Mouse (Mus musculus) adrenal gland, adult 2 months (tissue): ENCODE results near the gene Tspan4. TPM values are rescaled to one million over a fixed set of nuclear protein-coding genes. Genes with fewer than 3 reads are reported as not detected.

Experiments
- DNase-seq: peaks from one replicate; pipeline ENCODE4 v3.0.0; 2021
- polyA plus RNA-seq: library from polyadenylated mRNA; depleted of rRNA; stranded (reverse); fragments of >200 nt; gene quantifications from 2 replicates; pipeline ENCODE4 v1.2.3, GENCODE M21; 2012
- total RNA-seq, 2 experiments: library from RNA; stranded (reverse); gene quantifications; 2 replicates each; pipeline ENCODE4 v1.2.3; 2021

Tspan4 gene
- total and polyA plus RNA-seq, 3 experiments = 47.8 to 256 (median 125) TPM

DNA sequence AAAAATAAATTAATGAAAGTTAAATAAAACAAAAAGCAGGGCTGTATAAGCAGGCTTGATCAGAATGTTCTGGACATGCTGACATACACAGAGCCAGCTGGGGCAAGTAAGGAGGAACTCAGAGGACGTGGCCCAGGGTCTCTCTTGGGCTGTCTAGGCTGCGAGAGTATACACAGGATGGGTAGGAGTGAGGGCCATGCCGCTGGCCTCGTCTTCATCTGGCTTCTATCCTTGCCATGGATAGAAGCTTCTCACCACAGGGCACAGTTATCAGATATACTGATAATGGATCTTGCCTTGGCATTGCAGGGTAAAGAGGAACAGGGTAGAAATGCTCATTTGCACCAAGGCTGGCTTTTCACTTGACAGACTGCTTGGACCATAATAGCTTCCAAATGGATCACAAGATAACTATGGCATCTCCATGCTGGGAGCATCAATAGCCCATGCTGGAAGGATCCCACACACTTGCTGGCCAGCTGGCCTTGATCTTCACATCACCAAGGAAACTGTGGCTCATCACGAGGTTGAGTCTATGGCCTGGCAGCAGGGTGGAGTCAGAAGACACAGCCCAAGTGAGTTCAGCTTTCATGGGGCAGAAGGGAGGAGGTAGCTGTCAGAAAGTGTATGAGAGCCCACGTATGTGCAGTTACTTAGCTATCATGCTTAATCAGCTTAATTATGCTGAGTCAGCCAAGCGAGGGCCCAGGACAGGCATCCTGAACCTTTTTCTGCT is 26.9 kb downstream of the Tspan4 start:
- peak; percentile 84 for DNase-seq

GRCm38 (mm10) chr7:141502556-141502905 is 27.5 kb downstream of the Tspan4 start:
- no peak for DNase-seq

- no peak for DNase-seq
Observed at GRCm38 (mm10) chr7:141506278-141506677, 31.2 kb downstream of the Tspan4 start.

DNA sequence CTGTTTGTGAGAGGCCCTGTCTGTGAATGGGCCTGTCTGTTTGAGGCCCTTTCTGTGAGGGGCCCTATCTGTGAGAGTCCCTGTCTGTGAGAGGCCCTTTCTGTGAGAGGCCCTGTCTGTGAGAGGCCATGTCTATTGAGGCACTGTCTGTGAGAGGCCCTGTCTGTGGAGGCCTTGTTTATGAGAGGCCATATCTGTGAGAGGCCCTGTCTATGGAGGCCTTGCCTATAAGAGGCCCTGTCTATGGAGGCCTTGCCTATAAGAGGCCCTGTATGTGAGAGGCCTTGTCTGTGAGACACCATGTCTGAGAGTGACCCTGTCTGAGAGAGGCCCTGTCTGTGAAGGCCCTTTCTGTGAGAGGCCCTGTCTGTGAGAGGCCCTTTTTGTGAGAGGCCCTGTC is 33.1 kb downstream of the Tspan4 start:
- no peak for DNase-seq

DNA sequence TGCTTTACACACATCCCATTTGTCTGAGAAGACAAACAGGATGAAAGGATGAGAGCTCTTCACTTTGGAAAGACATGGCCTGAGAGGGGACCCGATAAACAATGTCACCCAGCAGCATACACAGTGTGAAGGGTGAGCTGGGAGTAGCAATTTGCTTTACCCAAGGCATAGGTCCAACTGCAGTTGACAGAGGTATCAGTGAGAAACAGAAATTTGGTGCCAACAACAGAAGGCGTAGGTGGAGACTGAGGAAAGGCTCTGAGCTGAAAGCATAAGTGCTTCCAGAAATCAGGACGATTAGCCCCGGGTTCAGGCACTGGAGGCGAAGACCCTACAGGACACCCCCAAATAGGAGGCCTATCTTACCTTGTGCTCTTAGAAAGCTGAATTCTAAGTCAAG is 35.2 kb downstream of the Tspan4 start:
- DNase-seq = no peak

DNA sequence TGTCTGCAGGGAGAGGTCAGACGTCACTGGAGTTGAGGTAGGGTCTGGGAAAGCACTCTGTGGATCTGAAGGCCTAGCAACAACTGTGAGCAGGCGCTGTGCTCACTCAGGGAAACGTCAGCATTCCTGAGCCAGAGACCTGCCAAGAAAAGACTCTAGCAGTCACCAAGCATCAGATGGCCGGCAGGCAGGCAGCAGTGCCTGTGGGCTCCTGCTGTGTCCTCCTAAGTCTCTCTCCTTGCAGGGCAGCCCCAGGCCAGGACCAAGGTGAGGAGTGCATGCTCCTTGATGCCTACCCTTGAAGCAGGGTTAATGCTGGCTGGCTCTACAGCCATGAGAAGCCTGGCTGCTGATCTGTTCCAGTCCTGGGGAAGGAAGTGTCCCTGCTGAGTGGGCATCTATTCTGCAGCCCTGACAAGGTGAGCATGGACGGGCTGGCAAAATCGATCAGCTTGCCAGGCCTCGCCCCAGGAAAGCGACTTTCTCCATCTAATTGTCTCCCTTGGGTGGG is 35.7 kb downstream of the Tspan4 start:
- DNase-seq = no peak

DNA sequence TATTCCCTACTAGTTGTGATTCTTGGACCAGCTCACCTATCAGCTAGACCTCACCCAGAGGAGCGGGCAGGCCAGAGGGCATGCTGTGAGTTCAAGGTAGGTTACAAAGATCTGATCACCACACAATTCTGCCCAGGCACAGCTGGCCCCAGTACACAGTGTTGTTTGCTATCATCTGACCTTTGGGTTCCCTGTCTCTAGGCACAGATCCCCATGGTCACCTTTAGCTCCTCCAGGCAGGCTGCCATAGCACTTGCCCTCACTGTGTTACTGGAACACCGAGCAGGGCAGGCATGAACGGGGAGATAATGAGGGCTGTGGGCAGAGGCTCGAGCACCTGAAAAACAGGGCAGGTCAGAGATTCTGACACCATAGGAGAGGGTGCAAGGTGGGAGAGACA is 42.6 kb downstream of the Tspan4 start:
- peak; percentile 22 for DNase-seq

DNA sequence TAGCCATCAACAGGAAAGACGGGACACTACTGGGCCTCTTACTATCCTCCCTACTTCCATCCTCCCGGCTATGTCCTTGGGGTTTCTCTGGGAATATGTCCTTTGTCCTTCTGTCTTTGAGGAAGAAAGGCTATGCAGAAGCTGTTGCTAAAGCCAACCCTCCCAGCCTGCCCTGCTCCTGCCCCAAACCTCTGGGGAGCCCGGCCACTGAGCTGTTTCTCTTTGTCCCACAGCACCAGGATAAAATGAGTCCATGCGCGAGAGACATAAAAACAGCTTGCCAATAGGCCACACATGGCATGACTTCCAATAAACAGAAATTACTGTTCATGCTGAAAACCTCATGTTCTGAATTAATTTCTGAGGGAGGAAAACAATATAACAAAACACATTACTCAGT is 43.3 kb downstream of the Tspan4 start:
- DNase-seq = no peak

GRCm38 (mm10) chr7:141518926-141519325 is 43.9 kb downstream of the Tspan4 start:
- DNase-seq = no peak

GRCm38 (mm10) chr7:141519795-141520194 is 44.8 kb downstream of the Tspan4 start:
- no peak for DNase-seq

DNA sequence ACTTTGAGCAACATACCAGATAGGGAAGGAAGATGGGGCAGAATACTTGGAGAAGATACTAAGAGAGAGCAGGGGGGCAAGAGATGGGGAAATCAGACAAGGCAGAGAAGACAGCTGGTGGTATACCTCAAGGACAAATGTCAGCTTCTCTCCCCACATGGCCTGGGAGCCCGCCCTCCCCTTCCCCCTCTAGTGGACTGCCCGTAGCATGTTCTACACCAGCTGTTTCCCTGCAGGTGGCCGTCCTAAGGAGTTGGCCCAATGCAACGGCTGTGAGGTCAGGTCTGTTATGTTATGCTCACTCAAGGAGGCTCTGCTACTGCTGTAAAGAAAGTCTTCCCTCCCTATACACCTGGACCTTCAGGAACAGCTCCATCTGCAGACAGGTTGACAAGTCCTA is 48.0 kb downstream of the Tspan4 start:
- no peak for DNase-seq

DNA sequence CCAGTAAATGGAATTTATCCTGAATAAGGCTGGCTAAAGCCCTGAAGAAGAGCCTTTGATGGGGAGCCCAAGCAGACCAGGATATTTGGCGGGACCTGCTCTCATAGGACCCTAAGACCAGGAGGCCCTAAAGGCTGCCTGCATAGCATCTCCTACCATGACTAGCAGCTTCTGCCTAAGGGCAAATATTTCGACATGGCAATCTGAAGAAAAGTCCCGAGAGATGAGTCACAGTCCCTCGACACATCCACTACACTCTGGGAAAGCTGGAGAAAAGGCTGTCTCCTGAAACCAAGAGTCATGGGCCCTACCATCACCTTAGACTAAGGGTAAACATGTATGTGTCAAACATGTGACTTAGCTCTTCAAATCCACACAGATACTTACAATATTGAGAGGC is 49.2 kb downstream of the Tspan4 start:
- DNase-seq = no peak

DNA sequence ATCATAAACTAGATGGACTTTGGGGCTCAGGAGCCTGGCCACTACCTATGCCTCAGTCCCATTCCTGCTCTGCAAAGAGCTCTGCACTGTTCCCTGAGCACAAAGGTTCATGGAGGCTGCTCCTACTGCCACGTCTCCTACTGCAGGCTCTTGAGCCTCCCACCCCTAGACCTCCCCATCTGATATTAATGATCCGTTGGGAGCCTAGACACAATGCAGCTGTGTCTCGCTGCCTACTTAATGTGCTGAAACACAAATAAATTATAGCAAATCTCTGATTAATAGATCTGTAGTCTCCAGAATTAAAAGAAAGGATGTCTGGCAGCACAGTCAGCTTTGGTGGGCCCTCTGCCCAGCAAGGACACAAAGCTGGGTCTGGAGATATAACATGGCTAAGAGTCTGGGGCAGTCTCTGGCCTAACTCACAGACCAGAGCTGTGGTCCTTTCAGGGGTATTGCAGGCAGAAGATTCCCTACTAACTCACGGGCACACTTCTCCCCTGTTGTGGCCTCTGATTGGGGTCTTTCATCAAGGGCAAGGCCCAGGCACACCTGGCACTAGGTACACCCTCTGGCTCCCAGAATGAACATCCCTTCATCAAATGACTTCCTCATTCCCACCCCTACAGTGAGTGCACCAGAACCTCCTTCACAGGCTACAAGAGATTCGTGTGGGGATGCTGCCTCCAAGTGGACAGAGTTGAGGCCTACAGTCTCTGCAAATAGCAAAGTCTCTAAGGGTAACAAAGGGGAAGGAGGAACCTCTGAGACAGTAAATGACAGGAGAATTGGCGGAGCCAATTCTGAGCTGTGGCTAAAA is 49.9 kb downstream of the Tspan4 start:
- DNase-seq = peak; percentile 81

- no peak for DNase-seq
Observed at GRCm38 (mm10) chr7:141525580-141525925, 50.5 kb downstream of the Tspan4 start.

DNA sequence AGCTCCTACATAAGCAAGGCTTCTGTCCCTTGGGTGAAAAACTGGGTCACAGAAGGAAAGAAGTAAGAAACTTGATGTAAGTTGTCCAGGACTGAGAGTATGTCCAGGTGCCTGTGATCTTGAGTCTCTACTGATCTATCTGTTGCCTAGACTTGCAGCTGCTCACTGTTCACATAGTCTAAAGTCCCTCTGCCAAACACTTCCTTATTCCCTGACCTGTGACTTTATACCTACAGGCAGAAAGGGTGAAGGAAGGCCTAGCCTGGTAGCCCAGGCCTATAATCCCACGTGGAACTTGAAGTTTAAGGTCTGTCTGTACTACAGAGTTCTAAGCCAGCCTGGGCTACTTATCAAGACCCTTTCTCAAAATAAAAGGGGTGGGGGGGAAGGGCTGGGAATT is 60.5 kb downstream of the Tspan4 start:
- DNase-seq = no peak

- DNase-seq = no peak
Observed at GRCm38 (mm10) chr7:141538852-141539555, 64.0 kb downstream of the Tspan4 start.

DNA sequence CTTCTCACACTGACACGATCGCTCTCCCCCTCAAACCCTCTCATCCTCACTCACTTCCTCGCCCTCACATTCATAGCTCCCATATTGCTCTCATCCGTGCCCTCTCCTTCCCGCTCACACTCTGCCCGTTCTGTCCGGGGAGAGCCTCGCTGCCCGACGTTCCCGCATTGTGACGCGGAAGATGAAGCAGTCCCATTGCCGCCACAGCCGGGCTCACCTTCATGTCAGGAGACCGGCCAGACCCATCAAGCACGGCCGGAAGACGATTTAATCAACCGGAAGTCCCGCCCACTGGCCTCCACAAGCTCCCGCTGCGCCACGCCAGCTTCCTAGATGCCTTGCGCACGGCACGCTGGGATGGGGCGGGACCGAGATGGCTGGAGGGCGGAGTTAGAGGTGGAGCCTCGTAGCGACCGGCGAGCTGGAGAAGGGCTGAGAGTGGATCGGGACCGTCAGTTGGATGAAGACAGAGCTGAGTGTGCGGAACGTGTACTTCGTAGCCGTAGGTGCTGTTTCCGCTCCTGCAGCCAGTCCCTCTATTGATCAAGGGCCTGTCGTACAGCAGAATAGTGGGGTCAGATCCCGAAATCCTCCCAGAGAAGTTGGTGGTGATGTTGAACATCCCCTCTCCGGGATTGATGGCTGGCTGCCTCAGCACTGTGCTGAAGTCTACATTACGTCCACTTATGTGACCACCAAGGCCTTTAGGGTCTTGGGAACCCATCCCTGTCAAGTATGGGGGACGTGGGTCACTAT is 64.7 kb downstream of the Tspan4 start, which contains the start of gene Chid1:
TSS of gene Chid1 (minus strand) at position 302 of the 756 bp plus-strand sequence.
- DNase-seq = peak; percentile 99

GRCm38 (mm10) chr7:141540312-141541081 is 65.5 kb downstream of the Tspan4 start:
- DNase-seq = peak; percentile 42

DNA sequence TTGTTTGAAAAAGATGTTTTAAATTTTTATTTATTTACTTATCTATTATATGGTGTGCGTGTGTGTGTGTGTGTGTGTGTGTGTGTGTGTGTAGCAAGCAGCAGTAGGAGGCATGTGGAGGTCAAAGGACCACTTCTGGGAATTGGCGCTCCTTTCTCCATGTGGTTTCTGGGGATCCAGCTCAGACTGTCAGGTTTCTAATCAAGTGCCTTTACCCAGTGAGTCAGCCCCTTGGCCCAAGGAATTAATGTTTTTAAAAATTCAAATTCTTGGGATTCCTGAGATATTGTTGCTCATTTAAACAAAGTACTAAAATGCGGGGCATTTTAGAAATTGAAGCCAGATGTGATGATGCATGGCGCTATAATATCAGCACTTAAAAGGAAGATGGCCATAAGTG is 66.6 kb downstream of the Tspan4 start:
- no peak for DNase-seq

DNA sequence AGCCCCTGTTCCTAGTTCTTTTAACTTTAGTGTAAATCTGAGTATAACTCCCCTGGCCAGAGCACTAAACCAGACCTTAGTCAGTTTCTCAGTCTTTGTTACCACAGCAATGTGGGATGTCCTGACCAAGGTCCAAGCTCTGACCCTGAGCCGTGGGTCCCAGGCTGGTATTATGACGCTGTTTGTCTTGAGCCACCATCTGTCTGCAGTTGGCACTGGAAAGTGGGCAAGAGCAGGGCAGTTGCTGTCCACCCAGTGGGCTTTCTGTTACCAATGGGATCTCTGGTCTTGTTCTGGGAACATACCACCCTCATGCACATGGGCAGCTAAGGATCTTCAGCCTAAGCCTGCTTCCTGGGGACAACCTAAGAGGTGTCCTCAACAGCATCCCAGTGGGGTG is 67.5 kb downstream of the Tspan4 start:
- DNase-seq = no peak
